Mouse (Mus musculus) midbrain, embryonic 13.5 days (tissue): Measurements from ENCODE around the gene Frat1. TPM values are rescaled to one million over a fixed set of nuclear protein-coding genes. Genes with fewer than 3 reads are reported as not detected.

ENCODE experiments used
- ATAC-seq: fragments of 200-750 bp; cut with Nextera tagmentation; 2 replicates; pipeline ENCODE4 v1.8.0; 2017; ENCODE audit warnings: mild to moderate bottlenecking, moderate TSS enrichment, moderate library complexity
- H3K27ac ChIP-seq: fragments of 300-500 bp; sonication (generic); 2 replicates; pipeline ENCODE4 v1.5.1; 2015; ENCODE audit warnings: inconsistent platforms, mild to moderate bottlenecking, moderate library complexity
- H3K27me3 ChIP-seq: fragments of 300-500 bp; sonication (generic); 2 replicates; pipeline ENCODE4 v1.6.1; 2015; ENCODE audit warnings: mild to moderate bottlenecking, inconsistent platforms
- H3K36me3 ChIP-seq: fragments of 300-500 bp; sonication (generic); 2 replicates; pipeline ENCODE4 v1.6.1; 2015; ENCODE audit warnings: mild to moderate bottlenecking, inconsistent platforms
- H3K4me1 ChIP-seq: fragments of 300-500 bp; sonication (generic); replicated peaks from 2 replicates; pipeline ENCODE4 v1.6.1; 2015; ENCODE audit warnings: inconsistent platforms
- H3K4me2 ChIP-seq: fragments of 300-500 bp; sonication (generic); replicated peaks from 2 replicates; pipeline ENCODE4 v1.6.1; 2015; ENCODE audit warnings: moderate library complexity, mild to moderate bottlenecking, inconsistent platforms
- H3K4me3 ChIP-seq: fragments of 300-500 bp; sonication (generic); replicated peaks from 2 replicates; pipeline ENCODE4 v1.5.1; 2015; ENCODE audit warnings: mild to moderate bottlenecking, inconsistent platforms
- H3K9ac ChIP-seq: fragments of 300-500 bp; sonication (generic); replicated peaks from 2 replicates; pipeline ENCODE4 v1.6.1; 2015; ENCODE audit warnings: mild to moderate bottlenecking, inconsistent platforms
- H3K9me3 ChIP-seq: fragments of 300-500 bp; sonication (generic); 2 replicates; pipeline ENCODE4 v1.6.1; 2016; ENCODE audit warnings: mild to moderate bottlenecking, inconsistent platforms
- WGBS: fragments of 180-500 bp; shearing (Covaris S2); methylation state at CpG from one replicate; pipeline ENCODE4 v1.1.7; 2015; 5-methylcytosine and 5-hydroxymethylcytosine counted together
- polyA plus RNA-seq: library from polyadenylated mRNA; unstranded; fragments of >200 nt; fragmentation: Nextera tagmentation; extraction: Ambion mirVana; gene quantifications from 2 replicates; pipeline ENCODE4 v1.2.1, GENCODE M21; 2015

The Frat1 gene
- polyA plus RNA-seq, 1 experiment from 2014 or later: 26.2 TPM

- peak overlapping the region; percentile 82 for H3K4me2 ChIP-seq
- H3K4me3 ChIP-seq: peak overlapping the region; percentile 93
- 4% methylated on average over 26 of the region's 26 CpGs for WGBS
- no peaks in the 10 kb centered on the region for H3K27me3 ChIP-seq
- no peaks in the 10 kb centered on the region for H3K36me3 ChIP-seq
- peak overlapping the region; percentile 74 for H3K27ac ChIP-seq
- no peak for ATAC-seq
- H3K9ac ChIP-seq: peak overlapping the region; percentile 83
- H3K9me3 ChIP-seq: no peaks in the 10 kb centered on the region
- H3K4me1 ChIP-seq: peaks cover 20% of the 10 kb centered on the region
These were observed 28.6 kb upstream of the Frat1 start for GRCm38 (mm10) chr19:41800986-41801741.

GRCm38 (mm10) chr19:41801742-41802369, 27.9 kb upstream of the Frat1 start, which contains the start of gene Arhgap19:
TSS of gene Arhgap19 (minus strand) at chr19:41802047.
- Histone ChIP-seq H3K27ac (peak within 1 kb of the TSS; percentile 74), H3K4me2 (peak within 1 kb of the TSS; percentile 82), H3K9me3 (no peaks in the 10 kb centered on the region), H3K4me3 (peak within 1 kb of the TSS; percentile 93), H3K36me3 (no peaks in the 10 kb centered on the region), H3K4me1 (peaks cover 20% of the 10 kb centered on the region), H3K9ac (peak within 1 kb of the TSS; percentile 83), H3K27me3 (no peaks in the 10 kb centered on the region)
- peak; percentile 100 for ATAC-seq
- under 1% methylated on average over 47 of the region's 48 CpGs for WGBS

GRCm38 (mm10) chr19:41803322-41803721, 26.4 kb upstream of the Frat1 start:
- WGBS: 45% methylated on average over 7 of the region's 7 CpGs
- Histone ChIP-seq H3K36me3 (no peaks in the 10 kb centered on the region), H3K4me2 (no peak overlapping the region), H3K4me3 (no peak overlapping the region), H3K9ac (no peak overlapping the region), H3K4me1 (peaks cover 20% of the 10 kb centered on the region), H3K9me3 (no peaks in the 10 kb centered on the region), H3K27me3 (no peaks in the 10 kb centered on the region), H3K27ac (no peak overlapping the region)
- ATAC-seq: no peak

- Histone ChIP-seq H3K4me1 (peaks cover 9% of the 10 kb centered on the region), H3K9ac (no peak overlapping the region), H3K27ac (no peak overlapping the region), H3K4me3 (no peak overlapping the region), H3K36me3 (no peaks in the 10 kb centered on the region), H3K27me3 (no peaks in the 10 kb centered on the region), H3K4me2 (no peak overlapping the region), H3K9me3 (no peaks in the 10 kb centered on the region)
- 93% methylated on average over 4 of the region's 4 CpGs for WGBS
- no peak for ATAC-seq
These were observed 23.9 kb upstream of the Frat1 start for GRCm38 (mm10) chr19:41805831-41806230.

- no peaks in the 10 kb centered on the region for H3K9me3 ChIP-seq
- ATAC-seq: no peak
- WGBS: 92% methylated on average over 9 of the region's 9 CpGs
- no peak overlapping the region for H3K4me3 ChIP-seq
- H3K36me3 ChIP-seq: no peaks in the 10 kb centered on the region
- no peaks in the 10 kb centered on the region for H3K4me1 ChIP-seq
- no peaks in the 10 kb centered on the region for H3K27me3 ChIP-seq
- no peak overlapping the region for H3K4me2 ChIP-seq
- no peak overlapping the region for H3K27ac ChIP-seq
- no peak overlapping the region for H3K9ac ChIP-seq
These were observed 22.3 kb upstream of the Frat1 start for GRCm38 (mm10) chr19:41807497-41807896.

GRCm38 (mm10) chr19:41808104-41808634, 21.6 kb upstream of the Frat1 start:
- Histone ChIP-seq H3K4me2 (no peak overlapping the region), H3K9me3 (no peaks in the 10 kb centered on the region), H3K27me3 (no peaks in the 10 kb centered on the region), H3K4me1 (no peaks in the 10 kb centered on the region), H3K36me3 (no peaks in the 10 kb centered on the region), H3K27ac (no peak overlapping the region), H3K4me3 (no peak overlapping the region), H3K9ac (no peak overlapping the region)
- ATAC-seq: no peak
- WGBS: 84% methylated on average over 8 of the region's 8 CpGs

GRCm38 (mm10) chr19:41810074-41810473, 19.7 kb upstream of the Frat1 start:
- Histone ChIP-seq H3K36me3 (no peaks in the 10 kb centered on the region), H3K27me3 (no peaks in the 10 kb centered on the region), H3K4me3 (no peak overlapping the region), H3K4me2 (no peak overlapping the region), H3K4me1 (no peaks in the 10 kb centered on the region), H3K27ac (no peak overlapping the region), H3K9ac (no peak overlapping the region), H3K9me3 (no peaks in the 10 kb centered on the region)
- ATAC-seq: no peak
- WGBS: 69% methylated on average over 5 of the region's 5 CpGs

- Histone ChIP-seq H3K27me3 (no peaks in the 10 kb centered on the region), H3K27ac (no peak overlapping the region), H3K9me3 (no peaks in the 10 kb centered on the region), H3K9ac (no peak overlapping the region), H3K36me3 (no peaks in the 10 kb centered on the region), H3K4me3 (no peak overlapping the region), H3K4me1 (no peaks in the 10 kb centered on the region), H3K4me2 (no peak overlapping the region)
- 95% methylated on average over 10 of the region's 10 CpGs for WGBS
- no peak for ATAC-seq
These were observed 17.2 kb upstream of the Frat1 start for GRCm38 (mm10) chr19:41812525-41812924.

GRCm38 (mm10) chr19:41813374-41813773, 16.4 kb upstream of the Frat1 start:
- Histone ChIP-seq H3K27me3 (no peaks in the 10 kb centered on the region), H3K36me3 (no peaks in the 10 kb centered on the region), H3K4me3 (no peak overlapping the region), H3K27ac (no peak overlapping the region), H3K4me2 (no peak overlapping the region), H3K4me1 (no peaks in the 10 kb centered on the region), H3K9ac (no peak overlapping the region), H3K9me3 (no peaks in the 10 kb centered on the region)
- ATAC-seq: no peak
- 91% methylated on average over 4 of the region's 4 CpGs for WGBS

- Histone ChIP-seq H3K9ac (no peak overlapping the region), H3K4me2 (no peak overlapping the region), H3K4me3 (no peak overlapping the region), H3K27me3 (no peaks in the 10 kb centered on the region), H3K36me3 (no peaks in the 10 kb centered on the region), H3K4me1 (peaks cover 10% of the 10 kb centered on the region; the same call in 1 of the 2 replicates), H3K9me3 (no peaks in the 10 kb centered on the region), H3K27ac (no peak overlapping the region)
- 80% methylated on average over 5 of the region's 5 CpGs for WGBS
- no peak for ATAC-seq
These were observed 13.4 kb upstream of the Frat1 start for GRCm38 (mm10) chr19:41816410-41816809.

- H3K4me2 ChIP-seq: no peak overlapping the region
These were observed 12.9 kb upstream of the Frat1 start for GRCm38 (mm10) chr19:41816915-41817314.

GRCm38 (mm10) chr19:41817325-41817724, 12.4 kb upstream of the Frat1 start:
- H3K27ac ChIP-seq: no peak overlapping the region
- H3K4me2 ChIP-seq: no peak overlapping the region
- H3K9me3 ChIP-seq: no peaks in the 10 kb centered on the region
- peaks cover 10% of the 10 kb centered on the region; the same call in 1 of the 2 replicates for H3K4me1 ChIP-seq
- 63% methylated on average over 10 of the region's 10 CpGs for WGBS
- no peak overlapping the region for H3K4me3 ChIP-seq
- H3K9ac ChIP-seq: no peak overlapping the region
- H3K27me3 ChIP-seq: no peaks in the 10 kb centered on the region
- no peak for ATAC-seq
- no peaks in the 10 kb centered on the region for H3K36me3 ChIP-seq

More at GRCm38 (mm10) chr19:41816915-41817314, 12.9 kb upstream of the Frat1 start:
- Histone ChIP-seq H3K9me3 (no peaks in the 10 kb centered on the region), H3K27ac (no peak overlapping the region), H3K4me1 (peaks cover 10% of the 10 kb centered on the region; the same call in 1 of the 2 replicates), H3K4me3 (no peak overlapping the region), H3K9ac (no peak overlapping the region), H3K27me3 (no peaks in the 10 kb centered on the region), H3K36me3 (no peaks in the 10 kb centered on the region)
- 57% methylated on average over 5 of the region's 5 CpGs for WGBS
- ATAC-seq: no peak
